Mouse (Mus musculus) layer of hippocampus, postnatal 14 days (tissue): Measurements from ENCODE around the gene Mex3a. TPM values are rescaled to one million over a fixed set of nuclear protein-coding genes. Genes with fewer than 3 reads are reported as not detected.
"Not testable (repeated sequence)": the region's sequence is repeated elsewhere in the genome, so short reads cannot be mapped to it uniquely, and the experiment has no call there.

Experiments
- DNase-seq, 2 experiments: peaks; one replicate each; pipeline ENCODE4 v3.0.0; 2021 to 2022; ENCODE audit warnings: low spot score in 2 of 2, mixed read lengths in 1 of 2
- microRNA-seq, 2 experiments: library from miRNA; unstranded; fragments of <30 nt; microRNA quantifications; one replicate each; pipeline ENCODE4 v1.2.0; 2021
- total RNA-seq, 2 experiments: library from RNA; stranded (reverse); gene quantifications; 2 replicates each; pipeline ENCODE4 v1.2.3; 2021

Gene Mex3a
- total RNA-seq, 2 experiments from 2014 or later = 9.0 to 10.7 TPM

DNA sequence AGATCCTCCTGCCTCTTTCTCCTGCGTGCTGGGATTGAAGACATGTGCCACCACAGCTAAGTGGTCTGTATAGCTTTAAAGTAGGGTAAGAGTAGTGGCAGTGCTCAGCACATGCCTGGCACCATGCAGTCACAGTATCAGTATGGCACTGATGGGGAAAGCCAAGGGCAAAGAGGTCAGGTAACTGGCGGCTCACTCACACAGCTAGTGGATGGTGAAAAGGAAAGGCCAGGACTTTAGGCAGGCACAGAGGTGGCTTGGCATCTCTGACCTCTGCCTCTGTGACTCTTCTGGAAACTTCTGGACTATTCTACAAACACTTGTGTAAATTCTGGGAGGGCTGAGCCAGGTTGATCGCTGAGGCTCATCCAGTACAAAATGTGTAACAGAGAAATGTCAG, 33.9 kb downstream of the Mex3a start:
- no peak for DNase-seq

DNA sequence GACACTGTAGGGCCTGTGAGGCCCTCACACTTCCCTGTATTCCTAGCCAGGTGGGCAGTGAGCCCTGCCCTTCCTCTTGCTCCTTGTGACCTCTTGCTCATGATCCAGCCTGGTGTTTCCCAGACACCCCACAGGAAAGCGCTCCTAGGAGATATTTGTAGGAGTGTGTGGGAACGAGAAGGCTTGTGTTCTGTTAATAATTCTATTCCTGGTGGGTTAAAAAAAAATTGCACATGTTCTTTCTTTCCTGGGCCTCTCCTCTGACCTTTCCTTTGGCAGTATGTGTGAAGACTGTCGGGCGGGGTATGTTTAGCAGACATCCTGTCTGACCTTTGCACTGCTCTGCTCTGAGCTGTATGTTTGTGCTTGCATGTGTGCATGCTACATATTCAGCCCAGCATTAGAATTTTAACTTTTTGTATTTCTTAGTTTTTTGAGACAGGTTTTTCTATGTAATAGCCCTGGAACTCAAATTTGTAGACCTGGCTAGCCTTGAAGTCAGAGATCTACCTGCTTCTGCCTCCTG, 34.4 kb downstream of the Mex3a start:
- no peak for DNase-seq

DNA sequence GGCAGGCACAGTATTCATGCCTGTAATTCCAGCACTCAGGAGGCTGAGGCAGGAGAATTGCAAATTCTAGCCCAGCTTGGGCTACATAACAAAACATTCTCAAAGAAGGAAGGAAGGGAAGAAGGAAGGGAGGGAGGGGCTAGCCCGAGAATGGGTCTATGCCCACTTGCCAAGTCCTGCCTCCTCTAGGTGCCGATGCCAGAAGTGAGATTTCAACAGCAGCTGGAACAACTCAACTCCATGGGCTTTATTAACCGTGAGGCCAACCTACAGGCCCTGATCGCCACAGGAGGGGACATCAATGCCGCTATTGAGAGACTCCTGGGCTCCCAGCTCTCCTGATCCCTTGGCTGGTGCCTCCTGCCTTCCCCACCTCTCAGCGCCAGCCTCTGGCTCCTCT, 35.7 kb downstream of the Mex3a start:
- DNase-seq = no peak

DNA sequence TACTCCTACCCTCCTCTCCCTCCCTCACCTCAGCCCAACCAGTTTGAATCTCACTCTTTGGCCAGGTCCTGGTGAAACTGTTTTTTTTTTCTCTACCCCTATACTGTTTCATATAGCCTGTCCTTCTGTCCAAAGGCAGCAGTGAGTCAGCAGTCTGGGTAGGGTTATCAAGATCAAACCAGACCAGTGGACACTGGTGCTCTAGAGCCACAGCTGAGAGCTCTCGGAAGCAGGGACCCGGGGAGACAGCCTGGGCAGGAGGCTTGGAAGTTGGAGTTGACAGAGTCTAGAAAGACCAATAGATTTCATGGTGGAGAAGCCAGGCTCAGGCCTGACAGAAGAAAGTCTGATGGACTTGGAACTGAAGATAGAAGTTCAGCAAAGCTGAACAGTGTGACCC, 36.4 kb downstream of the Mex3a start:
- no peak for DNase-seq

DNA sequence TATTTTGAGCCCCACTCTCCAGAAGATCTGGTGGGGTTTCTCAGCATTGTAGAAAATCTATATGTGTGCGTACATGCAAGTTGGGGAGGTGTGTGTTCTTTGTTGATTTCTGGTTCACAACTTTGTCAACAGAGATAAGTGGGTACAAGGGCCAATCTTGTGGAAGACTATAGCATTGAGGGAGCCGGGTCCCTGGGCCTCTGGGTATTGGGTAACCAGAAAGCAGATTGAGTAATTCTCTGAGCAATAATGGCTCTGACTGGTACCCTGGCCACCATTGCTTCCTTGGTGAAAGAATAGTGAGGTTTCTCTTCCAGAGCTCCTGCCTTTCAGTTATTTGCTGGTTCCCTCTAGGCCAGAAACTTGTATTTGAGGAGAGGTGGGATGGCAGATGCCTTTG, 36.9 kb downstream of the Mex3a start:
- no peak for DNase-seq

DNA sequence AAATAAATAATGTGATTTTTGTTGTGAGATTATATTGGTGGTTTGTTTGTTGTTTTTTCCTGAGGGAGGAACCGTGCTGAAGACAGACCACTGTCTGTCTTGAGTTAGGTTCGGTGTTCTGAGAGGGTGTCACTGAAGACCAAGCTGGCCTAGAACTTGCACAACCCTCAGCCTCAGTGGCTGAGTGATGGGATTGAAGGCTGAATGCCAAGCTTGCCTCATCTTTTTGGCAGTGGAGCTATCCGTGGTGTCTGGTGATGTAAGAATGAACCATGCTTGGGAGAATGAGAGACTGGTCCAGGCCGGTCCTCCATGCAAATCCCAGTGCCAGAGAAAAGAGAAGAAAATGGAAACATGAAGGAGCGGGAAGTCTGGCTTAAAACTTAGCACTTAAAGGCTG, 37.5 kb downstream of the Mex3a start:
- no peak for DNase-seq

DNA sequence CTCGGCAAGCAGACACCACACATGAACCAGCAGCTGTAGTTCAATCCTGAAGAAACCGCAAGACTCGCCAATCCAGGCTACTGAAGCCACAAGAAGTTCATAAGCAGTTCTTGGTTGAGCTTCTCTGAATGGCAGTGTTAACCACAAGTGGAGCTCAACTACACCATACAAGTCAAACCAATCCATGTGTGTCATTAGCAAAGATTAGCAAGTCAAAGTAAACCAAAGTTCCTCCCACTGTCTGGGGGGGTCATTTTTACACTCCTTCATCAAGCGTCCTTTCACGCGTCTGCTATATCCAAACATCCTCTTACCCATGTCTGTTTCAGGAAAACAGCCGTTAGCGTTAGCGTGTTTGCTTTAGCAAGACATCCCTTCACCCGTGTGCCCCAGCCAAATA, 38.1 kb downstream of the Mex3a start:
- DNase-seq = no peak

- no peak for DNase-seq
These were observed 39.7 kb downstream of the Mex3a start for GRCm38 (mm10) chr3:88571856-88572255.

- DNase-seq = no peak
These were observed 40.6 kb downstream of the Mex3a start for GRCm38 (mm10) chr3:88572835-88573234.

DNA sequence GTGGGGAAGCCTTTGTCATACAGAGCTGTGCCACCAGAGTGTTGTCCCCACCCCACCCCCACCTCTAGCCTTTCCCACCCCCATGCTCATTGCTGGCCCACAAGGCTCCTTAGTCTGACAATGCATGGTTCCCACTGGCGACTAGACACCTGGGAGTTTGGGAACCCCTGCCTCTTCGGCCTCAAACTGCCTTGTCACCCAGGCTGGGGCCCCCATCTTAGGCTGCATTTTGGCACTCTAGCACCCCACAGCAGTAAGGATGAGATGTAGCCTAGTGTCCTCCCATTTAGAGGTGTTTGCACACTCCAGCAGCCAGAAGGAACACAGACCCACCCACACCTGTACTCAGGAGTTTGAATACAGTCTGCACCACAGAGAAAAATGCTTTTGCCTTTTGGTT, 41.6 kb downstream of the Mex3a start:
- DNase-seq = no peak

DNA sequence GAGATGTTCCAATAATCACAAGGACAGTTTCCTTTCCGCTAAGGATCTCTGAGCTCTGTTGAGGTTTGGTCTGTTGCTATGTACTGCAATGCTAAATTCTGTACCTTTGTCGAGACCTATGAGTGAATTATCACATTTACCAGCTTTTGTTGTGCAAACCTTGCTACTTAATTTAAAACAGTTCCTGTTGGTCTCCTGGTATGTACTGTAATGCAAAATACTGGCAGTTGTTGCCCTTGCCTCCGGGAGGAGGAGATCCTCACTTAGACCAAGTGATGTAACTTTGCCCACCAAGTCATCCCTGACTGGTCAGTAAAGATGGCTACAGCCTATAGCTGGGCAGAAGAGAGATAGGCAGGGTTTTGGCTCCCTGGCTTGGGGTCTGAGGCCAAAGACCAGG, 43.3 kb downstream of the Mex3a start, which contains the start of gene Ssr2:
Ssr2 (plus strand) TSS at position 337 of the 400 bp plus-strand sequence.
- DNase-seq = no peak

DNA sequence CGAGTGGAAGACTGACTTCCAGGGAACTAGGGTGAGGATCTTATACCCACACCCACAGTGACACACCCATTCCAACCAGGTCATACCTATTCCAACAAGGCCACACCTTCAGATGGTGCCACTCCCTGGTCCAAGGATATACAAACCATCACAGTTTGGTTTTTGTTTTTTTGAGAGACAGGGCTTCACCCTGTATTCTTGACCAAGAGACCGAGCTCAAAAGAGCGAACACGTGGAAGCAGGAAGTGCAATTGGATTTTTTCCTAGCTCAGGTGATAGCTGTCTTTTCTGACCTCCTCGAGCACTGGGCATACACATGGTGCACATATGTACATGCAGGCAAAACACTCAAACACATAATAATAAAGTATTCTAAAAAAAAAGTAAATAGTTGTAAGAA, 45.7 kb downstream of the Mex3a start:
- not testable (repeated sequence) for DNase-seq

GRCm38 (mm10) chr3:88578498-88579424, 46.6 kb downstream of the Mex3a start:
- no peak for DNase-seq

- peak; percentile 75 to 86 for DNase-seq
These were observed 47.4 kb downstream of the Mex3a start for GRCm38 (mm10) chr3:88579454-88580117.

- no peak for DNase-seq
These were observed 53.6 kb downstream of the Mex3a start for GRCm38 (mm10) chr3:88585769-88586168.

GRCm38 (mm10) chr3:88586640-88587039, 54.4 kb downstream of the Mex3a start:
- DNase-seq = no peak

GRCm38 (mm10) chr3:88590246-88590645, 58.1 kb downstream of the Mex3a start:
- no peak for DNase-seq

Small RNA genes lying within 50 kb of the gene (microRNA-seq; reads per million reads assigned to microRNA genes)
- gene Mir1905 = 0 reads per million in 2 experiments

Other genes starting within 250 kb of the Mex3a start
- not detected for gene Gm38392, start 245.2 kb upstream of the Mex3a start, total RNA-seq
- 1 to 10 TPM; 4.0 to 5.3 TPM for gene Tsacc, start 235.4 kb upstream of the Mex3a start, total RNA-seq
- gene Cct3, start 235.3 kb upstream of the Mex3a start, total RNA-seq = 100 to 1,000 TPM; 191 to 198 TPM
- gene Glmp, start 207.4 kb upstream of the Mex3a start, total RNA-seq = 10 to 100 TPM; 86.2 to 90.2 TPM
- gene Tmem79, start 196.2 kb upstream of the Mex3a start, total RNA-seq = 1 to 10 TPM in 1 of 2 experiments, under 1 TPM in 1; 0.93 to 1.3 TPM
- 10 to 100 TPM; 65.4 to 71.8 TPM for gene Smg5, start 196.1 kb upstream of the Mex3a start, total RNA-seq
- gene Paqr6, start 167.8 kb upstream of the Mex3a start, total RNA-seq = 1 to 10 TPM; 8.1 to 9.4 TPM
- gene Bglap3, start 159.7 kb upstream of the Mex3a start, total RNA-seq = not detected
- not detected for gene Bglap2, start 153.7 kb upstream of the Mex3a start, total RNA-seq
- gene Bglap, start 147.9 kb upstream of the Mex3a start, total RNA-seq = 1 to 10 TPM in 1 of 2 experiments, not detected in 1; 1.3 TPM
- 1 to 10 TPM; 6.9 to 9.9 TPM for gene Pmf1, start 122.1 kb upstream of the Mex3a start, total RNA-seq
- 10 to 100 TPM; 68.6 to 70.3 TPM for gene Slc25a44, start 107.3 kb upstream of the Mex3a start, total RNA-seq
- 10 to 100 TPM; 33.1 to 38.1 TPM for gene Sema4a, start 71.2 kb upstream of the Mex3a start, total RNA-seq
- 10 to 100 TPM; 42.0 to 49.3 TPM for gene Lmna, start 22.4 kb upstream of the Mex3a start, total RNA-seq
- gene Rab25, start 15.9 kb downstream of the Mex3a start, total RNA-seq = not detected
- gene Lamtor2, start 20.7 kb downstream of the Mex3a start, total RNA-seq = 100 to 1,000 TPM in 1 of 2 experiments, 10 to 100 TPM in 1; 96.1 to 113 TPM
- gene Ubqln4, start 21.4 kb downstream of the Mex3a start, total RNA-seq = 10 to 100 TPM; 77.3 to 81.8 TPM
- 100 to 1,000 TPM; 110 to 120 TPM for gene Ssr2, start 43.5 kb downstream of the Mex3a start, total RNA-seq
- gene Arhgef2, start 73.6 kb downstream of the Mex3a start, total RNA-seq = 100 to 1,000 TPM; 258 to 259 TPM
- not detected for gene Rxfp4, start 120.7 kb downstream of the Mex3a start, total RNA-seq
- gene Khdc4, start 153.4 kb downstream of the Mex3a start, total RNA-seq = 10 to 100 TPM; 51.5 to 61.6 TPM
- gene Rit1, start 184.4 kb downstream of the Mex3a start, total RNA-seq = 10 to 100 TPM; 49.7 to 57.7 TPM
- 100 to 1,000 TPM; 500 to 510 TPM for gene Syt11, start 242.8 kb downstream of the Mex3a start, total RNA-seq